Mouse (Mus musculus): Measurements from ENCODE around the gene Mrfap1.

DNA sequence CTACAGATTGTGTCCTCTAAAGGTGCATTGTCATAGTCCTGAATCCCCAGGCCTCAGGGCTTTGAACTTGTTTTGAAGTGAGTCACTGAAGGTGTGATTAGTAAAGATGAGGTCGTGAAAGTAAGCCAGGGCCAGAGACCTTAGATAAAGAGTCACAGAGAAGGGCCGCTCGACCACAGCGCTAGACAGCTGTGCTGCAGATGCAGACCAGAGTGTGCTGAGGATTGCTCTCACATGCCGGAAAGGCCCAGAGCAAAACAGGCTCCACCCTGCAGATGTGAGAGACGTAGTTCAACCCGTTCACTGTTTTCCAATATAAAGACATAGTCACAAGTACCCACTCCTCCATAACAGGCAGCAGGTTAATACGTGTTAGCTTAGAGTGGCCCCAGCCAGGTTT, 43.0 kb upstream of the Mrfap1 start:
- TF ChIP-seq CTCF (IDR thresholded peaks at IDR 0.05; ENCODE audit: insufficient read depth, low read depth, low read length) (no peak), POLR2A (IDR thresholded peaks at IDR 0.05; ENCODE audit: insufficient read depth, low read depth, low read length) (no peak)
